Mouse (Mus musculus): ENCODE results near the gene Gipc3. TPM values are rescaled to one million over a fixed set of nuclear protein-coding genes. Genes with fewer than 3 reads are reported as not detected.

The Gipc3 gene
- polyA plus RNA-seq, 1 experiment, result 0.10 TPM

DNA sequence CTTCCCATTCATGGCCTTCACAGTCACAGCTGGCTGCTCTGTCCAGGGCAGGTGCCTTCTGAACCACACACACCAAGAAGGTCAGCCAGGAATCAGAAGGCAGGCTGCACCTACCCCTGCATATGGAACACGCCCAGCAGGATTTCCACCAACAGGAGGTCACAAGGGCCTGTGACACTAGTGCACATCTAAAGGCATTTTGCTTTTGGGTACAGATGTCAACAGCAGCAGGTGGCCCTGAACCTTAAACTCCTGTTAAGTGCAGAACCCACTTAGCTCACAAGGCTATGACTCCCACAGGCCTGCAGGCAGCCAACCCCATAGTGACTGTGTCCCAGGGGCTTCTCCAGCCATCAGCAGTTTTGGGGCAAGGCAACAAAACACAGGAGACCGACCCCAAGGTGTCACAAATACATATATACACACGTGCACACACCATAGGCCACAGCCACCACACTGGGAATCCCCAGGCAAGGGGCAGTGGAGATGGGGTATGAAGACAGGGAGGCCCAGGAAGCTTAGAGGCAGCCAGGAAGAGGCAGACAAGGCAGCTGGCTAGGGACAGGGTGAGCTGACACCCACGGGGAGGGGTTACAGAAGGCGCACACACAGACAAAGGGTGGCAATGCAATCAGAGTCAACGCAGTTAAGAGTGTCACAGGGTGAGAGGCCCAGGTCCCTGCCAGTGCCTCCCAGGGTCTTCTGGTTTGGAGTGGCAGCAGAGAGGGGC lies 23.6 kb upstream of the Gipc3 start:
- TF ChIP-seq POLR2AphosphoS2 (IDR thresholded peaks at IDR 0.05; ENCODE audit: insufficient read length, low read depth) (peak; percentile 80), MYOG (IDR thresholded peaks at IDR 0.05; ENCODE audit: control insufficient read depth in 1 of 3, insufficient read depth in 1 of 3, insufficient read length in 2 of 3, low read depth in 2 of 3) (no peak), CEBPB (IDR thresholded peaks at IDR 0.05; ENCODE audit: insufficient read depth, poor library complexity, severe bottlenecking) (no peak), REST (IDR thresholded peaks at IDR 0.05; ENCODE audit: insufficient read depth, insufficient read length) (no peak), USF1 (IDR thresholded peaks at IDR 0.05; ENCODE audit: low read depth) (no peak), POLR2A (IDR thresholded peaks at IDR 0.05; ENCODE audit: insufficient read length, low read depth) (peak; percentile 35), E2F4 (IDR thresholded peaks at IDR 0.05; ENCODE audit: insufficient read depth) (no peak), MYOD1 (IDR thresholded peaks at IDR 0.05; ENCODE audit: control insufficient read depth in 1 of 3, insufficient read length in 2 of 3, low read depth in 2 of 3) (no peak)
- Histone ChIP-seq H3K4me2 (ENCODE audit: low read depth) (no peak overlapping the region), H3ac (ENCODE audit: control insufficient read depth, insufficient read length) (no peak overlapping the region), H3K27me3 (ENCODE audit: control insufficient read depth, insufficient read depth, insufficient read length) (no peaks in the 10 kb centered on the region), H3K4me3 (no peak overlapping the region), H3K79me2 (ENCODE audit: control insufficient read depth, insufficient read depth) (no peaks in the 10 kb centered on the region), H3K36me3 (ENCODE audit: control insufficient read depth, insufficient read depth) (peaks cover 14% of the 10 kb centered on the region)

DNA sequence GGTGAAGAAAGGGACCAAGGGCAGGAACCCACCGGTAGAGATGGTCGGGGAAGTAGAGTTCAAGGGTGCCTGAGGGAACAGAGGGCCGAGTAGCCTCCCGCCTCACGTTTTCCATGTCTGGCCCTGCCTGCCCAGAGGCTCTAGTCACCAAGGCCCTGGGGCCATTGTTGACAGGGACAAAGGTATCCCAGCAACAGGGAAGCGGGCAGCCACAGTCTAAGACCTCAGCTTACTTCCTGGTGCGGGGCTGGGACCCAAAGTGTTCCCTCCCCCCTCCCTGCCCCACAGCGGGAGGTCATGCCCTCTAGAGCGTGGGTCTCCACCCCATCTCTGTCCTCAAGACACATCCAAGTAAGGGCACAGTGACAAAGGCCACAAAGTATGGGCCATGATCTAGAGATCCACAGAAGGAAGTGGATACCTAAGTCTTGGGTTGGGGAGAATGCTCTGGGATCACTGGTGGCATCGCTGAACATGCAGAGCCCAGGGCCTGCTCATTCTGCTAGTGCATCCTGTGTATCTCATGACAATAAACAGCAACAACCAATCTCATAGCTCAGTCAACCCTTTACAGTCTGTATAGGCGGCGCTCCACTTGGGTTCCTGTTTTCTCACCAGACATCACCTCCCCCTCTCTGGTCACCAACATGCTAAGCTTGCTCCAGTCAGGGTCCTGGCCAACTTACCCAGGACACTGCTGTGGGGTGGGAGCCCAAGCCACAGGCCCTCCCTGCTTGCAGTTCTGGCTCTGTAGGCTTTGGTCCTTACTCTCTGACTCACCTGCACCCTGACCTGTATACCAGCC lies 22.8 kb upstream of the Gipc3 start, which contains the start of gene 4930404N11Rik:
Gene 4930404N11Rik (minus strand): TSS at position 145 of the 805 bp plus-strand sequence.
- Histone ChIP-seq H3K36me3 (ENCODE audit: control insufficient read depth, insufficient read depth) (peaks cover 14% of the 10 kb centered on the region), H3K79me2 (ENCODE audit: control insufficient read depth, insufficient read depth) (no peaks in the 10 kb centered on the region), H3ac (ENCODE audit: control insufficient read depth, insufficient read length) (no peak within 1 kb of the TSS), H3K4me3 (no peak within 1 kb of the TSS), H3K4me2 (ENCODE audit: low read depth) (no peak within 1 kb of the TSS), H3K27me3 (ENCODE audit: control insufficient read depth, insufficient read depth, insufficient read length) (no peaks in the 10 kb centered on the region)
- TF ChIP-seq TCF12 (IDR thresholded peaks at IDR 0.05; ENCODE audit: insufficient read depth, poor library complexity, severe bottlenecking), result no peak
- TF ChIP-seq POLR2AphosphoS2 (IDR thresholded peaks at IDR 0.05; ENCODE audit: insufficient read length, low read depth), result peak; percentile 83

DNA sequence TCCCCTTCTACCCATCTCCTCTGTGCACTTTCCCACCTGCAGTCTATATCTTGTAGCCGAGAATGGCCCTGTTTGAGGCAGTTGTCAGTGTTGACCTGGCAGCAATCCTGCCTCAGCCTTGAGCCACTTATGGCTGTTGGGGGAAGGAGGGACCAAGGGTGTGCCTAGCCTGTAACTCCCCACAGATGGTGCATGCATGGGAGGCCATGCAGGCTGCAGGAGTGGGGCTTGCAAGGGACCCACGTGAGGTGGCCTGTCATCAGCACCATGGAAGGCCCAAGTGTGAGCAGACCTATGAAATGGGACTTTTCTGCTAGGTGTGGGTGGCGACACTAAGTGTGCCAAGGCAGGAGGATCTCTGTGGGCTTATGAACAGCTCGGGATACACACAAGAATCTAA lies 22.0 kb upstream of the Gipc3 start:
- Histone ChIP-seq H3K27me3 (ENCODE audit: control insufficient read depth, insufficient read depth, insufficient read length) (no peaks in the 10 kb centered on the region), H3K4me2 (ENCODE audit: low read depth) (no peak overlapping the region), H3K4me3 (no peak overlapping the region), H3K36me3 (ENCODE audit: control insufficient read depth, insufficient read depth) (peaks cover 14% of the 10 kb centered on the region), H3K79me2 (ENCODE audit: control insufficient read depth, insufficient read depth) (no peaks in the 10 kb centered on the region), H3ac (ENCODE audit: control insufficient read depth, insufficient read length) (no peak overlapping the region)
- TF ChIP-seq MAX (IDR thresholded peaks at IDR 0.05; ENCODE audit: low read depth) (no peak), POLR2AphosphoS2 (IDR thresholded peaks at IDR 0.05; ENCODE audit: insufficient read length, low read depth) (peak; percentile 84), SRF (IDR thresholded peaks at IDR 0.05; ENCODE audit: control insufficient read depth, insufficient read length, low read depth) (no peak), E2F4 (IDR thresholded peaks at IDR 0.05; ENCODE audit: insufficient read depth) (no peak), POLR2A (IDR thresholded peaks at IDR 0.05; ENCODE audit: insufficient read length, low read depth) (peak; percentile 44), TCF12 (IDR thresholded peaks at IDR 0.05; ENCODE audit: insufficient read depth, poor library complexity, severe bottlenecking) (no peak)

DNA sequence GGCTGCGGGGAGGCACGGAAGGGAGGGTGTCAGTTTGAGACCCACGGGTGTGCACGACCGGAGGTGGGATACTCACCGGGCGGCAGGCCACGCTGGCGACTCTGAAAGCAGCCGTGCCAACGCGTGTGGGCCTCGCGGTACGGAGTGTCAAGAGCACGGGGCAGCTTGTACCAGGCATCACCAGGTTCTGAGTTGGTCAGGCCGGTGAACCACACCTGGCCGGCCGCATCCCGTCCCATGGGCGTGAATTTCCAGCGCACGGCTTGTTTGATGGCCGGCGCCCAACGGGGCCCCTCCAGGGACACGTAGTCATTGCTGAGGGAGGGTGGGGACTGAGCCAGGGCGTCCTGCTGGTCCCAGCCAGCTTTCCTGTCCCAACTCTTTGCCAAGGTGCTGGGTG lies 21.6 kb upstream of the Gipc3 start:
- TF ChIP-seq POLR2AphosphoS2 (IDR thresholded peaks at IDR 0.05; ENCODE audit: insufficient read length, low read depth), result peak; percentile 87
- no peak for TF ChIP-seq MYOG (IDR thresholded peaks at IDR 0.05; ENCODE audit: control insufficient read depth in 1 of 3, insufficient read depth in 1 of 3, insufficient read length in 2 of 3, low read depth in 2 of 3)
- Histone ChIP-seq H3K79me2 (ENCODE audit: control insufficient read depth, insufficient read depth) (no peaks in the 10 kb centered on the region), H3K4me2 (ENCODE audit: low read depth) (no peak overlapping the region), H3ac (ENCODE audit: control insufficient read depth, insufficient read length) (no peak overlapping the region), H3K36me3 (ENCODE audit: control insufficient read depth, insufficient read depth) (peaks cover 14% of the 10 kb centered on the region), H3K27me3 (ENCODE audit: control insufficient read depth, insufficient read depth, insufficient read length) (no peaks in the 10 kb centered on the region), H3K4me3 (no peak overlapping the region)

DNA sequence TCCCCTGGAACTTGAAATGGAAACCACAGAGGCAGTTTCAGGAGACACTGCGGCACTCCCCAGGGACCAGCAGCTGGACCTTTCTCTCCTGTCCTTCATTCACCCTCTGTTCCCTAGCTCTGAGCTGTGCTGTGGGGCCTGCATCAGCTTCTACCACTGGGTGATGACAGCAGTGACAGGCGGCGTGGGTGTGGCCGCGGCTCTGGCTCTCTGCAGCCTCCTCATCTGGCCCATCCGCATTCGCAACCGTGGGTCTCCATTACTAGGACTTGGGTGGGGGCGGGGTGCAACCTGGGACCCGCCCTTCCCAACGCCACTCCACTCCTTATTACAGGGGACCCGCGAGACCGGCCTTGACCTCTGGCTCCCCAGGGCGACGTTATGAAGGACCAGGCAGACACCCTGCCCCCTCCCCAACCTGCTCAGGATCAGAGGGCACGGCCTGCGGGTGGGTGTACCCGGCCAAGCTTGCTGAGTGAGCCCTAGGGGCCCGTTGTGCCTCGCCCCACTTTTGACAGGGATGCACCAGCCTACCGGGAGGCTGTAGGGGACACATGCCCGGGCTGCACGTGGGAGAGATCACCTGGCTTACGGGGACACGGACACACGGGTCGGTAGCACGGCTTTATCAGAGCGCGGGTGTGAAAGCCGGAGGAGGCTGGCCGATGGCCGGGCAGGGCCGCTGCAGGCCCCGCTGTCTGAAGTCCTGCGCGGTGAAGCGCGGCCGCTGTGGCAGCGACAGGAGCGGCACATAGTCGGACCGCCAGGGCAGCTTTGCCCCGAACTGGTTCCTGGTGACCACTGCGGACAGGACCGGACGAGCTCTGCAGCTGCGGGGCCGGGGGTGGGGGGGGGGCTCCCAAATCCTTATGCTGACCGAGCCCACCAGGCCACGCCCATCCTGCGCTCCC lies 20.6 kb upstream of the Gipc3 start:
- H3K79me2 ChIP-seq (ENCODE audit: control insufficient read depth, insufficient read depth), result peaks cover 2% of the 10 kb centered on the region
- no peak overlapping the region for H3K4me2 ChIP-seq (ENCODE audit: low read depth)
- H3K27me3 ChIP-seq (ENCODE audit: control insufficient read depth, insufficient read depth, insufficient read length), result no peaks in the 10 kb centered on the region
- peaks cover 14% of the 10 kb centered on the region for H3K36me3 ChIP-seq (ENCODE audit: control insufficient read depth, insufficient read depth)
- H3K4me3 ChIP-seq, result no peak overlapping the region
- no peak overlapping the region for H3ac ChIP-seq (ENCODE audit: control insufficient read depth, insufficient read length)
- TF ChIP-seq TCF3 (IDR thresholded peaks at IDR 0.05; ENCODE audit: insufficient read length, low read depth) (no peak), USF1 (IDR thresholded peaks at IDR 0.05; ENCODE audit: low read depth) (no peak), MYOD1 (IDR thresholded peaks at IDR 0.05; ENCODE audit: control insufficient read depth in 1 of 3, insufficient read length in 2 of 3, low read depth in 2 of 3) (no peak), E2F4 (IDR thresholded peaks at IDR 0.05; ENCODE audit: insufficient read depth) (no peak), POLR2A (IDR thresholded peaks at IDR 0.05; ENCODE audit: insufficient read length, low read depth) (peak; percentile 20), SRF (IDR thresholded peaks at IDR 0.05; ENCODE audit: control insufficient read depth, insufficient read length, low read depth) (no peak)
